Mouse (Mus musculus) ovary, postnatal 10 days (tissue): Measurements from ENCODE around the gene Atat1.
"Not testable (repeated sequence)": the region's sequence is repeated elsewhere in the genome, so short reads cannot be mapped to it uniquely, and the experiment has no call there.

ENCODE experiments used
- DNase-seq: peaks from one replicate; pipeline ENCODE4 v3.0.0; 2022; ENCODE audit warnings: low spot score

The Atat1 gene

DNA sequence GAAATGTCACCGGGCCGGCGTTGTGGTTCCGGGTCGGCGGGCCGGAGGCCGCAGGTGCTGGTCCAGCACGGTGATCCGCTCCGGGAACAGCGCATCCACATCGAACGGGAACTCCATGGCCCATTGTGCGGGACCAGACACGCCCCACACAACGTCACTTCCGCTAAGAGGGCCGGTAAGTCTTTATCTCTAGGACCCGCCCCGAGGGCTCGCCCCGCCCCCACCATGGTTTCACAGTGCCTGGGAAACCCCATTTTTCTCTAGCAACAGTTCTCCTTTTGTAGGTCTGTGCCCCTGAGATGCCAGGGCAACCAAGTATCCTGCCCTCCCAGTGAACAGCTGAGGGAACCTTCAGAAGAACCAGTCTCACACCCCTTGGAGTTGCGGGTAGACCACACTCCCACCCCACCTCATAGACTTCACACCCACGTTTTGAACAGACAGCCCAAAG lies at the start of gene Atat1:
Gene Atat1, minus strand, starts transcription at position 157 of the 451 bp plus-strand sequence.
- DNase-seq: peak; percentile 82

DNA sequence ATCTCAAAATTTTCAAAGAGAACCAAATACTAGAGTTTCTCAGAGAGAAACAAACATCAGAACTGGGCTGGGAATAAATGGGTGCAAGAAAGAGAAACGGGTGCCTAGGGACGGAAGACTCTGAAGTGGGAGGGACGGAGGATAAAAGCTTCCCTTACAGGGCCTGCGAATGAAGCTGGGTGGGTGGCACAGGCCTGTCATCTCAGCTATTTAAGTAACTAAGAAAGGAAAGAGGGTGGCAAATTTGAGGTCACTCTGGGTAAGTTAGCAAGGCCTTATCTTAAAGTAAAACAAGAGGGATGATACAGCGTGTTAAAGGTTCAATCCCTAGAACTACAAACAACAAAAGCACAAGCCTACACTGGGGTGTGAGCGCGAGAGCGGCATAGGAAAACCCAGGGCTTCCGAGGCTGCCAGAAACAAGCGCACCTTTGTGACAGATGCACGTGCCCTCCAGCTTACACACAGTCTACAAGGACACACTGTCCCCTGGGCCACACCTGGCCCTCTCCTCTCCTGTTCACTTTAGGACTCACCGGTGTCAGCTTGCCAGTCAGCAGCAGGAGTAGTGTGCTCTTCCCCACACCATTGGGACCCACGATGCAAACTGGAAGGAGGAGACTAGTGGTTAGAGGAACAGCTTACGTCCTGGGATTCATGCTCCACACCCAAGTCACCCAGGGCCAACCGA lies 48.8 kb upstream of the Atat1 start:
- DNase-seq: no peak

DNA sequence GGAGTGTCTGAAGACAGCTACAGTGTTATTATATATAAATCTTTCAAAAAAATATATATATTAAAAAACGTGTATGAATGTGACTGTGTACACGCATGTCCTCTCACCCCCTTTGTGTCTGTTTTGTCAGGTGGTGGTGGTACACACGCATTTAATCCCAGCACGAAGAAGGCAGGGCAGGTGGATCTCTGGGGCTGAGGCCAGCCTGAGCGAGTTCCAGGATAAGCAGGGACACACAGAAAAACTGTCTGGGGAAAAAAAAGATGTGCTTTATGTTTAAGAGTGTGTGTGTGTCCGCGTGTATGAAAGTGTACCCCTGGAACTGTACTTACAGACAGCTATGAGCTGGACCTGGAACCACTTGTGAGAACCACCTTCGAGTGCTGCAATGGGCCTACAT lies 44.8 kb upstream of the Atat1 start:
- no peak for DNase-seq

GRCm38 (mm10) chr17:35952559-35952958 lies 42.7 kb upstream of the Atat1 start:
- DNase-seq: not testable (repeated sequence)

- not testable (repeated sequence) for DNase-seq
Observed at GRCm38 (mm10) chr17:35950946-35951345, 41.1 kb upstream of the Atat1 start.

- no peak for DNase-seq
Observed at GRCm38 (mm10) chr17:35939941-35940340, 30.1 kb upstream of the Atat1 start.

DNA sequence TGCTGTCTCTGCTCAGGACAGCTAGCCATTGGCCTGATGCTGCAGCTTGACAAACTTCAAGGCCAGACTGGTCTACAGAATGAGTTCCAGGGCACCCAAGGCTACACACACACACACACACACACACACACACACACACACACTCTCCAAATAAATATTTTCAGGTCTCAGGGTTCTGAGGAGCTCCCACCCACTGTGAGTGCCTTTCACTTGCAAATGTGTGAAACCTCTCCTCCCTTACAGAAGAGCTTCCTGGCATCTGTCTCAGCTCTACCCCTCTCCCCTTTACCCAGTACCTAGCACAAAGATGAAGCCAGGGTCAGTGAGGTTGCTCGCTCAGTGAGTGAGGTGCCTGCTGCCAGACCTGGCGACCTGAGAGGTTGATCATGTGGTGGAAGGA lies 29.2 kb upstream of the Atat1 start:
- DNase-seq: no peak

- DNase-seq: no peak
Observed at GRCm38 (mm10) chr17:35937700-35938348, 27.9 kb upstream of the Atat1 start.

DNA sequence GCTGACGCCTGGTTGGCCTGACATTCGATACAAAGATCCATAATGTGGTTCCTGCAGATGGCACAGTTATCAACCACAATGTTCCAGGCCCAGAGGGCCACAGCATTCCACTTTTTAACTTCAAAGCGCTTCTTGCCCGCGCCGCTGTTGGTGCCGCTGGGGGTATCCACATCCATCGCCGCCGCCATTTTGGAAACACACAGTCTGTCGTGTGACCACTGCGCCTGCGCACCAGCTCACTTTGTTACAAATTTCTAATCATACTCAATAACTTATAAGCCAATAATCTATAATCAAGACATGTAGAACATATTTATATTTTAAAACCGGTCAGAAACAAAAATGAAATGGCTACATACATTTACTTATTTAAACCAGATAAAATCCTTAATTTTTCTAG lies 25.9 kb upstream of the Atat1 start:
- DNase-seq: not testable (repeated sequence)

GRCm38 (mm10) chr17:35932608-35933007 lies 22.7 kb upstream of the Atat1 start:
- no peak for DNase-seq

DNA sequence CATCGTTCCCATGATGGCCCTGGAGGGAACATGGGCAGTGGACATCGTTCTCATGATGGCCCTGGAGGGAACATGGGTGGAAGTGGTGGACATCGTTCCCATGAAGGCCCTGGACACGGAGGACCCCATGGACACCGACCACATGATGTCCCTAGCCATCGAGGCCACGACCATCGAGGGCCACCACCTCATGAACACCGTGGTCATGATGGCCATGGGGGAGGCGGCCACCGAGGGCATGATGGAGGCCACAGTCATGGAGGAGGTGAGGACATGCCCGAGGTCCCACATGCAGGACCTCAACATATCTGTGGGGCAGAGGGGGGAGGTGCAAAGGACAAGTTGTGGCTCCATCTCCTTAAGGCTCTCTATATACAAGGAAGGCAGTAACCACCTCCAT lies 20.8 kb upstream of the Atat1 start:
- DNase-seq: no peak

GRCm38 (mm10) chr17:35929534-35929933 lies 19.7 kb upstream of the Atat1 start:
- no peak for DNase-seq

DNA sequence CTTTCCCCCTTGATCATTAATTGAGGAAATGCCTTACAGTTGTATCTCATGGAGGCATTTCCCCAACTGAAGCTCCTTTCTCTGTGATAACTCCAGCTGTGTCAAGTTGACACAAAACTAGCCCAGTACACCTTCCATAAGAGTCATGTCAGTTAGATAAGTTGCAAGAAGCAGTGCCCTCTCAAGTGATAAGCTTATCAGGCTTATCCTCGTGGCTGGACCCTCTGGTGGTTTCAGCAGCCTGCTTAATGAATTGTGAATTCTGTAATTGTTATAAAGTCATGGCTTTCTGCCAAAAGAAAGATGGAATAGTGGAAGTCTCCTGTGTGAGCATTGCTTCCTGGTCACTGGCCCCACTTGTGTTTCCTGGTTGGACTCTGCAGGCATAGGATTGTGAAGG lies 17.6 kb upstream of the Atat1 start:
- DNase-seq: no peak

DNA sequence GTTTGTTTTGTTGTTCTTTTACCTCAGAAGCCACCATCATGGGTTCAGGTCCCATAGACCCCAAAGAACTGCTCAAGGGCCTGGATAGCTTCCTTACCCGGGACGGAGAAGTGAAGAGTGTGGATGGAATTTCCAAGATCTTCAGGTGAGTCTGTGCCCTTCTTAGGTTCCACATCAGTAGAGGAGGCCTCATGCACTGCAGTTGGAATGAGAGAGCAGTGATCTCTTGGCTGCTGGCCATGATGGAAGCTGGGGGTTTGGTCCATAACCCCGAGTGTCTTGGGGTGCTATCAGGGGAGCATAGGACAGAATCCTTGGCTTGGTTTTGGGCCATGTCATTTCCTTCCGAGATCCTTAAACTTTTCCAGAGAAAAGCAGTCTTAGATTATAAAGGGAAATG lies 13.4 kb upstream of the Atat1 start:
- DNase-seq: no peak

DNA sequence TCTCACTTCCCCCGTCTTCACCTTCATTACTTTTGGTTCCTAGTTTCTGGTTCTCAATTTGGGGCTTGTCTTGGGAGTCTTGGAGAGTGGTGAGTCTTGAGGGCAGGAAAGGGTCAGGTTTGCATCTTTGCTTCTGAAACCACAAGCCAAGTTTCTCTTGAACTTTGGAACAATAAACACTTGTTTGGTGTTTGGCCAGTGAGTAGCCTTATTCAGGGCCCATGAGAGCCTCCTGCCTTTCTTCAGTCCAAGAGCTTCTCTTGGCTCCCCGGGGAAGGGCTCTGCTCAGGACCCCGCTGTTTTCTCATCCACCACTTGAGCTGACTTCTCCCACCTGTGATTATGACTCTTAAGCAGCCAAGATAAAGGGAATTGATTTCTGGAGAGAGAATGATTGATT lies 12.7 kb upstream of the Atat1 start:
- no peak for DNase-seq

- DNase-seq: no peak
Observed at GRCm38 (mm10) chr17:35921710-35922109, 11.8 kb upstream of the Atat1 start.

DNA sequence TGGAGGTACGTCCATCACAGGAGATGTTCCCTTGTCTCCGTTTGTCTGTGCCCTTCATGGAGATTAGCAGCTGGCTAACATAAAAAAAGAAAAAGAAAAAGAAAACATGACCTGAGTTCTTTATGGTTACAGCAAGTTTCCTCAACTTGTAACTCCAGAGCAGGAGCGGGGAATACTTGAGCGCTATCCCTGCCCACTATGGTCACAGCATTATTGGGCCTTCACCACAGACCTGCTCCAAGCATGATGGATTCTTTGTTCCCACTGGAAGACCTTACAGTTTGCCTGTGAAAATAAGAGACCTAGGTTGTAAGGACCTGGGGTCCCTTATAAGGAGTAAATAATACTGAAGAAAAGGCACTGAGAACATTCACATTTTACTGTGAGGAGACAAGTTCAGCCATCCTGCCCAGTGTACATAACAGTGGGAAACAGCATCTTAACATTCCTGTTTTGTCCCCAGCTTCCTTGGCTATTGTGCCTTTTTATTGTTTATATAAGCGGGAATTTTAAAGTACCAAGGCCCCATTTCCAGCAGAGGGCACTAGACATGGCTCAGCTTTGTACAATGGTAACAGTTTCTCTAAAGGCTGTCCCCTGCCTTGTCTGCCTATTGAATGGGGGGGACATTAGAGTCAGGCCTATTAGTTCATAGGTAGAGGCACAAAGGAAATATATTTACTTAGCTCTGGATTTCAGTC lies 11.1 kb upstream of the Atat1 start:
- DNase-seq: no peak

GRCm38 (mm10) chr17:35920384-35920783 lies 10.5 kb upstream of the Atat1 start:
- DNase-seq: no peak

DNA sequence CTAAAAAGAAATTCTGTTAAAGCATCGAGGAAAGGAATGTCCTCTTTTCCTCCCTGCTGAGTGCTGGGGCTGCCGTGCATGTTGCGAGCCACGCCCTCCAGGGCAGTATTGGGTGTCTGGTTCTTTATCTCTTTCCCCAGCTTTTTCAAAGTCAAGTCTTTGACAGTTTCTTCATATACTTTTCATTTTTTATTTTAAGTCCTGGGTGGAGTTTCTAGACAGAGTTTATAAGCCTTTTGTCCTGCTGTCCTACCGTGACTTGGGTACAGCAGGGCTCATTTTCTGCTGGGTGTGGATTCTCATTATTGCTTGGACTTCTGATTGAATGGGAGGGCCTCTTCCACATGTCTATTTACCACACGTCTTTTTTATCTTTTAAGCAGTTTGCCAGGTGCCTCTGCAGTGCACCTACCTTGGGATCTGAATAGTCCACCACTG lies 10.0 kb upstream of the Atat1 start:
- DNase-seq: no peak

GRCm38 (mm10) chr17:35919060-35919715 lies 9.3 kb upstream of the Atat1 start:
- peak; percentile 66 for DNase-seq

DNA sequence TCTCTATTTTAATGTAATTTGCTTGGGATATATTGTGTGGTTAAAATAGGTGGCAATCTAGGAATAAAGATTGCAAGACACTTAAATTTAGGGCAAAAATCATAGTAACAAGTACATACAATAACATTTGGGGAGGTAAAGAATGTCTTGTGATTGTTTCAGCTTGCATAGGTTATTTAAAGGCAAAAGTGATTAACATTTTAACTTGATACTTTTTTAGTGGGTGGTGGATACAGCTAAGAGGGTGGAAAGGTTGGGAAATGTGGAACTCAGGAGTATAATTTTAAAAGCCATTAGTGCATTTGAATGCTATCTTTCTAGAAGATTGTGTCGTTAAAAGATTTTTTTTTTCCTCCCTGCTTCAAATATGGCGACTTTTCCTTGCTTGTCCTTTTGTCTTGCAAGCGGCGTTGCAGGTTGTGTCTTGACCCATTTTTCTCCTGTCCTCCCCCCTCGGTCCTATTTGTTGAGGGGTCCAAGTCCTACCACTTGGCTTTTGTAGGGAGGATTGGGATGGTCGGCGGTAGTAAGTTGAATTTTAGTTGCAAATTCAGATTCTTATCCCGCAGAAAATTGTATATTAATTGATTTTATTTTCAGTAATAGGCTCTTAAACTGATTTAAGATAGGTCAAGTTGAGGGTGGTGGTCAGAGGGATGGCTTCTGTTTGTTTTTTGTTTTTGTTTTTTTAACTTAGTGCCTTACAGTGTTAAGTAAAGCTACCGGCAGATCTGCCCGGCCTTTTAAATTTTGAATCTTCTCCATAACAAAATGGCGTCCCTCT lies 8.6 kb upstream of the Atat1 start:
- peak; percentile 32 for DNase-seq
